Comparison of ENCODE assay signal across 8 mouse cellular contexts in the genomic region with DNA sequence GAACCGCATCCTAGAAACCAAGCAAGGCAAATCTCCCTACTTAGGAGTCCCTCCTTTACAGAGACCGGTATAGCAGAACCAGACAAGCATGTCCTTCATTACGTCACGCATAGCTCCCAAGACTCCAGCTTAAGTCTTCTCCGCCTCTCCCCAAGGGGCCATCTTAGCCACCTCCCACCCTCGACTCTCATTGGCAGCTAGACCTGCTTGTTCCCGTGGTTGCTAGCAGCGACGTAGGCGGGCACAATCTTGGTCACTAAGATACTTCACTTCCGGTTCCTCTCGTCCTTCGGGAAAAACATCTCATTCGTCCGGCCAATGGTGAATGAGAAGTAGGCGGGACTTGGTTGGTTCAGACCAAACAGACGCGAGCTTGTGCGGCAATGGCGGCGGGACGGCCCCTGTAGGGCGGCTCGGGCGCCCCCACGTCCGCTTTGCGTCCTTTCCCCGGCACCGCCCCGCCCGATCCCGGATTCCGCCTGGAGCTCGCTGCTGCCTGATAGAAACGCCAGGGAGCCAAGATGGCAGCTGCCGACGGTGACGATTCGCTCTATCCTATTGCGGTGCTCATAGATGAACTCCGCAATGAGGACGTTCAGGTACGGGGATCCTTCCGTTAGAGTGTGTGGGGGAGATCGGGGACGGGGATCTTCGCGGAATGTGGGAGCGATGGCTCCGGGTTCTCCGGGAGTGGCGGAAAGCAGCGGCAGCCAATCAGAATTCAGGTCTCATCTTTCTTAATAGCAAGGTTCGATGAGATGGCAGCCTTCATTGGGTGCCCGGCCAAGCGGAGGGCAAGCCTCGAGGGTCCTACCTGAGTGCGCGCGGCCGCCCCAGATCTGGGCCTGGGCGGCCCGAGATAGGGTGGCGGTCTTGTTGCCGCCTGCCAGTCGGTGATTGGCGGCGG. TPM values are rescaled to one million over a fixed set of nuclear protein-coding genes. Genes with fewer than 3 reads are reported as not detected.
A peak's percentile ranks its signal among the peaks of the same experiment; 100 is the strongest.
DNase-seq lines count a peak whose midpoint lies in the region; ATAC-seq and TF ChIP-seq lines count a peak whose summit lies in the region.

A gene (plus strand): TSS at position 327 of the 907 bp plus-strand sequence.

- H3K4me2 ChIP-seq in hindbrain, postnatal 0 days (ENCODE audit: low read depth, low read length), result peak within 1 kb of the TSS; percentile 86

- peaks cover 21% of the 10 kb centered on the region for H3K4me1 ChIP-seq in hindbrain, postnatal 0 days (ENCODE audit: insufficient read depth, low read length)

- intact Hi-C loops in gastrocnemius, adult 2 months (cut with DNase I), result loop anchor here (5.0 to 10.0 kb wide), 4 partner anchors 510 to 1480 kb away; a partner anchor contains a TSS
- intact Hi-C loops in left cerebral cortex, adult 2 months (cut with DNase I), result loop anchor here (1.0 to 10.0 kb wide), 4 partner anchors 63 to 1480 kb away; a partner anchor contains a TSS

- H3K27ac ChIP-seq in gastrocnemius, adult 2 months, result peak within 1 kb of the TSS; percentile 97
- H3K27ac ChIP-seq in hindbrain, postnatal 0 days, result peak within 1 kb of the TSS; percentile 99
- peak within 1 kb of the TSS; percentile 98 for H3K27ac ChIP-seq in left cerebral cortex, adult 2 months

- peak; percentile 99 for DNase-seq in ZHBTc4 (ENCODE audit: low read depth, low spot score)
- DNase-seq in gastrocnemius, adult 2 months, result peak; percentile 99
- DNase-seq in hindbrain, postnatal 0 days (ENCODE audit: low spot score), result peak; percentile 99
- peak; percentile 99 for DNase-seq in left cerebral cortex, adult 2 months (ENCODE audit: extremely low spot score in 1 of 2, low spot score in 2 of 2)
- peak; percentile 100 for DNase-seq in right cerebral cortex, adult 2 months (ENCODE audit: low spot score in 2 of 2)
- DNase-seq in urinary bladder, postnatal 14 days (ENCODE audit: low spot score), result peak; percentile 98

- H3K27me3 ChIP-seq in hindbrain, postnatal 0 days (ENCODE audit: insufficient read depth, low read length), result no peaks in the 10 kb centered on the region

- H3K9ac ChIP-seq in hindbrain, postnatal 0 days (replicated peaks; ENCODE audit: low read length), result peak within 1 kb of the TSS; percentile 87

- under 1% methylated on average over 69 of the region's 69 CpGs for WGBS in hindbrain, postnatal 0 days

- H3K4me3 ChIP-seq in gastrocnemius, adult 2 months, result peak within 1 kb of the TSS; percentile 85
- peak within 1 kb of the TSS; percentile 77 for H3K4me3 ChIP-seq in hindbrain, postnatal 0 days (ENCODE audit: low read length)
- H3K4me3 ChIP-seq in left cerebral cortex, adult 2 months, result peak within 1 kb of the TSS; percentile 98

- ATAC-seq in common myeloid progenitor, adult 5-6 weeks (replicated peaks; ENCODE audit: low read depth, poor library complexity, severe bottlenecking), result peak; percentile 89
- ATAC-seq in hindbrain, postnatal 0 days, result peak; percentile 98
- peak; percentile 83 for ATAC-seq in megakaryocyte, adult 5-6 weeks (ENCODE audit: poor library complexity, severe bottlenecking)

- H3K9me3 ChIP-seq in hindbrain, postnatal 0 days (ENCODE audit: low read length), result no peaks in the 10 kb centered on the region

- no peak for TF ChIP-seq CTCF in gastrocnemius, adult 2 months (IDR thresholded peaks at IDR 0.05)
- no peak for TF ChIP-seq CTCF in hindbrain, postnatal 0 days (IDR thresholded peaks at IDR 0.05; ENCODE audit: low read depth)
- no peak for TF ChIP-seq CTCF in left cerebral cortex, adult 2 months (IDR thresholded peaks at IDR 0.05)

- no peaks in the 10 kb centered on the region for H3K36me3 ChIP-seq in hindbrain, postnatal 0 days (ENCODE audit: insufficient read depth, low read length)

RNA-seq across cellular contexts. Expression of the gene that starts here (rescaled TPM):
- 210 and 229 TPM in 2 replicates for total RNA-seq in common myeloid progenitor, adult 5-6 weeks (2017)
- total RNA-seq in gastrocnemius, adult 2 months (2021), result 100 to 1,000 TPM in 1 of 2 experiments, 10 to 100 TPM in 1; 98.3 to 116 TPM
- total RNA-seq in hindbrain, postnatal 0 days (2014; rRNA removed), result 758 and 823 TPM in 2 replicates
- 674 and 734 TPM in 2 replicates for polyA plus RNA-seq in hindbrain, postnatal 0 days (2015; fragmentation: Nextera tagmentation; extraction: Ambion mirVana)
- total RNA-seq in left cerebral cortex, adult 2 months (2021), result 100 to 1,000 TPM; 537 to 542 TPM
- total RNA-seq in megakaryocyte, adult 5-6 weeks (2015), result 240 and 300 TPM in 2 replicates
- 141 and 143 TPM in 2 replicates for total RNA-seq in megakaryocyte, adult 5-6 weeks (2017)

Comparison
In these comparisons a context has a peak if more than half of its experiments do, and no peak if none do; other contexts are left out.
1. Peak in every context shown above with its lines: DNase-seq, ATAC-seq, H3K4me3 ChIP-seq and H3K27ac ChIP-seq.